Mouse (Mus musculus): ENCODE results near the gene Med23. TPM values are rescaled to one million over a fixed set of nuclear protein-coding genes. Genes with fewer than 3 reads are reported as not detected.

Med23 gene
- polyA plus RNA-seq (2014; fragmentation: Nextera tagmentation; extraction: Ambion mirVana) = 28.2 and 35.9 TPM in 2 replicates

- Histone ChIP-seq H3K9ac (replicated peaks; ENCODE audit: low read length) (peak within 1 kb of the TSS; percentile 91), H3K36me3 (ENCODE audit: control insufficient read depth, insufficient read depth, low read length) (peaks cover 32% of the 10 kb centered on the region), H3K27ac (replicated peaks; ENCODE audit: low read depth, low read length) (0 out of 2 replicates have a peak within 1 kb of the TSS, but pooled peaks have one; percentile 57), H3K27me3 (ENCODE audit: control insufficient read depth, insufficient read depth, low read length) (no peaks in the 10 kb centered on the region), H3K4me2 (ENCODE audit: low read length) (peak within 1 kb of the TSS; percentile 65), H3K4me3 (replicated peaks; ENCODE audit: low read depth, low read length) (peak within 1 kb of the TSS; percentile 90), H3K9me3 (ENCODE audit: control insufficient read depth, low read length) (no peaks in the 10 kb centered on the region), H3K4me1 (ENCODE audit: control insufficient read depth, insufficient read depth, low read length) (peaks cover 3% of the 10 kb centered on the region; the same call in 1 of the 2 replicates)
- peak; percentile 97 for DNase-seq
- WGBS = under 1% methylated on average over 36 of the region's 36 CpGs
- peak; percentile 100 for ATAC-seq (ENCODE audit: low FRiP score, low TSS enrichment)
These were observed at the start of gene Med23 for GRCm38 (mm10) chr10:24869760-24870290. Med23 (plus strand) TSS chr10:24869986.

GRCm38 (mm10) chr10:24821990-24822676 is 47.7 kb upstream of the Med23 start:
- no peak overlapping the region for H3K4me2 ChIP-seq (ENCODE audit: low read length)

GRCm38 (mm10) chr10:24822842-24823241 is 46.9 kb upstream of the Med23 start:
- Histone ChIP-seq H3K4me1 (ENCODE audit: control insufficient read depth, insufficient read depth, low read length) (no peaks in the 10 kb centered on the region), H3K9ac (replicated peaks; ENCODE audit: low read length) (no peak overlapping the region), H3K4me3 (replicated peaks; ENCODE audit: low read depth, low read length) (no peak overlapping the region), H3K27ac (replicated peaks; ENCODE audit: low read depth, low read length) (no peak overlapping the region), H3K27me3 (ENCODE audit: control insufficient read depth, insufficient read depth, low read length) (no peaks in the 10 kb centered on the region), H3K9me3 (ENCODE audit: control insufficient read depth, low read length) (no peaks in the 10 kb centered on the region), H3K36me3 (ENCODE audit: control insufficient read depth, insufficient read depth, low read length) (no peaks in the 10 kb centered on the region), H3K4me2 (ENCODE audit: low read length) (no peak overlapping the region)
- DNase-seq (no peak), ATAC-seq (ENCODE audit: low FRiP score, low TSS enrichment) (no peak)
- 89% methylated on average over 1 of the region's 1 CpGs for WGBS

More at GRCm38 (mm10) chr10:24821990-24822676, 47.7 kb upstream of the Med23 start:
- H3K4me3 ChIP-seq (replicated peaks; ENCODE audit: low read depth, low read length) = no peak overlapping the region
- no peaks in the 10 kb centered on the region for H3K36me3 ChIP-seq (ENCODE audit: control insufficient read depth, insufficient read depth, low read length)
- no peak for ATAC-seq (ENCODE audit: low FRiP score, low TSS enrichment)
- H3K9me3 ChIP-seq (ENCODE audit: control insufficient read depth, low read length) = no peaks in the 10 kb centered on the region
- DNase-seq = no peak
- H3K27ac ChIP-seq (replicated peaks; ENCODE audit: low read depth, low read length) = no peak overlapping the region
- no peaks in the 10 kb centered on the region for H3K4me1 ChIP-seq (ENCODE audit: control insufficient read depth, insufficient read depth, low read length)
- WGBS = 85% methylated on average over 4 of the region's 4 CpGs
- no peaks in the 10 kb centered on the region for H3K27me3 ChIP-seq (ENCODE audit: control insufficient read depth, insufficient read depth, low read length)
- H3K9ac ChIP-seq (replicated peaks; ENCODE audit: low read length) = no peak overlapping the region

- Histone ChIP-seq H3K36me3 (ENCODE audit: control insufficient read depth, insufficient read depth, low read length) (no peaks in the 10 kb centered on the region), H3K4me3 (replicated peaks; ENCODE audit: low read depth, low read length) (no peak overlapping the region), H3K27ac (replicated peaks; ENCODE audit: low read depth, low read length) (no peak overlapping the region), H3K9me3 (ENCODE audit: control insufficient read depth, low read length) (no peaks in the 10 kb centered on the region), H3K9ac (replicated peaks; ENCODE audit: low read length) (no peak overlapping the region), H3K4me1 (ENCODE audit: control insufficient read depth, insufficient read depth, low read length) (no peaks in the 10 kb centered on the region), H3K27me3 (ENCODE audit: control insufficient read depth, insufficient read depth, low read length) (no peaks in the 10 kb centered on the region), H3K4me2 (ENCODE audit: low read length) (no peak overlapping the region)
- 49% methylated on average over 1 of the region's 1 CpGs for WGBS
- DNase-seq (no peak), ATAC-seq (ENCODE audit: low FRiP score, low TSS enrichment) (no peak)
These were observed 46.5 kb upstream of the Med23 start for GRCm38 (mm10) chr10:24823265-24823664.

- Histone ChIP-seq H3K4me1 (ENCODE audit: control insufficient read depth, insufficient read depth, low read length) (no peaks in the 10 kb centered on the region), H3K4me2 (ENCODE audit: low read length) (no peak overlapping the region), H3K36me3 (ENCODE audit: control insufficient read depth, insufficient read depth, low read length) (no peaks in the 10 kb centered on the region), H3K9ac (replicated peaks; ENCODE audit: low read length) (no peak overlapping the region), H3K9me3 (ENCODE audit: control insufficient read depth, low read length) (no peaks in the 10 kb centered on the region), H3K27me3 (ENCODE audit: control insufficient read depth, insufficient read depth, low read length) (no peaks in the 10 kb centered on the region), H3K27ac (replicated peaks; ENCODE audit: low read depth, low read length) (no peak overlapping the region), H3K4me3 (replicated peaks; ENCODE audit: low read depth, low read length) (no peak overlapping the region)
- no peak for DNase-seq
- ATAC-seq (ENCODE audit: low FRiP score, low TSS enrichment) = no peak
- WGBS = 83% methylated on average over 16 of the region's 16 CpGs
These were observed 45.9 kb upstream of the Med23 start for GRCm38 (mm10) chr10:24823697-24824535.

- no peak for ATAC-seq (ENCODE audit: low FRiP score, low TSS enrichment)
- DNase-seq = no peak
- no peak overlapping the region for H3K9ac ChIP-seq (replicated peaks; ENCODE audit: low read length)
- no peaks in the 10 kb centered on the region for H3K36me3 ChIP-seq (ENCODE audit: control insufficient read depth, insufficient read depth, low read length)
- H3K4me3 ChIP-seq (replicated peaks; ENCODE audit: low read depth, low read length) = no peak overlapping the region
- 87% methylated on average over 8 of the region's 8 CpGs for WGBS
- no peaks in the 10 kb centered on the region for H3K9me3 ChIP-seq (ENCODE audit: control insufficient read depth, low read length)
- H3K4me1 ChIP-seq (ENCODE audit: control insufficient read depth, insufficient read depth, low read length) = no peaks in the 10 kb centered on the region
- no peak overlapping the region for H3K27ac ChIP-seq (replicated peaks; ENCODE audit: low read depth, low read length)
- H3K4me2 ChIP-seq (ENCODE audit: low read length) = no peak overlapping the region
- H3K27me3 ChIP-seq (ENCODE audit: control insufficient read depth, insufficient read depth, low read length) = no peaks in the 10 kb centered on the region
These were observed 45.2 kb upstream of the Med23 start for GRCm38 (mm10) chr10:24824621-24825020.

GRCm38 (mm10) chr10:24825456-24826081 is 44.2 kb upstream of the Med23 start:
- H3K4me1 ChIP-seq (ENCODE audit: control insufficient read depth, insufficient read depth, low read length) = no peaks in the 10 kb centered on the region
- H3K9ac ChIP-seq (replicated peaks; ENCODE audit: low read length) = no peak overlapping the region
- WGBS = 79% methylated on average over 7 of the region's 7 CpGs
- no peaks in the 10 kb centered on the region for H3K36me3 ChIP-seq (ENCODE audit: control insufficient read depth, insufficient read depth, low read length)
- no peaks in the 10 kb centered on the region for H3K9me3 ChIP-seq (ENCODE audit: control insufficient read depth, low read length)
- H3K27ac ChIP-seq (replicated peaks; ENCODE audit: low read depth, low read length) = no peak overlapping the region
- ATAC-seq (ENCODE audit: low FRiP score, low TSS enrichment) = no peak
- H3K4me2 ChIP-seq (ENCODE audit: low read length) = no peak overlapping the region
- H3K27me3 ChIP-seq (ENCODE audit: control insufficient read depth, insufficient read depth, low read length) = no peaks in the 10 kb centered on the region
- no peak overlapping the region for H3K4me3 ChIP-seq (replicated peaks; ENCODE audit: low read depth, low read length)
- no peak for DNase-seq

- H3K36me3 ChIP-seq (ENCODE audit: control insufficient read depth, insufficient read depth, low read length) = no peaks in the 10 kb centered on the region
- ATAC-seq (ENCODE audit: low FRiP score, low TSS enrichment) (no peak), DNase-seq (peak; percentile 33)
- no peak overlapping the region for H3K27ac ChIP-seq (replicated peaks; ENCODE audit: low read depth, low read length)
- peak overlapping the region; percentile 9; the same call in 1 of the 2 replicates for H3K4me2 ChIP-seq (ENCODE audit: low read length)
- 2% methylated on average over 6 of the region's 6 CpGs for WGBS
- H3K27me3 ChIP-seq (ENCODE audit: control insufficient read depth, insufficient read depth, low read length) = no peaks in the 10 kb centered on the region
- no peaks in the 10 kb centered on the region for H3K9me3 ChIP-seq (ENCODE audit: control insufficient read depth, low read length)
- no peak overlapping the region for H3K9ac ChIP-seq (replicated peaks; ENCODE audit: low read length)
- no peak overlapping the region for H3K4me3 ChIP-seq (replicated peaks; ENCODE audit: low read depth, low read length)
- H3K4me1 ChIP-seq (ENCODE audit: control insufficient read depth, insufficient read depth, low read length) = no peaks in the 10 kb centered on the region
These were observed 43.7 kb upstream of the Med23 start for GRCm38 (mm10) chr10:24826130-24826529.

Data from midbrain, embryonic 14.5 days (tissue).